Mouse (Mus musculus) liver, adult 2 months (tissue): Measurements from ENCODE around the gene Ccdc81. TPM values are rescaled to one million over a fixed set of nuclear protein-coding genes. Genes with fewer than 3 reads are reported as not detected.
A peak's percentile ranks its signal among the peaks of the same experiment; 100 is the strongest.

Source experiments
- DNase-seq: peaks from one replicate; pipeline ENCODE4 v3.0.0-alpha.2; 2011; ENCODE audit warnings: low read depth, low spot score; ENCODE audit errors: extremely low read depth
- H3K27ac ChIP-seq: fragments of 200-500 bp; replicated peaks from 2 replicates; pipeline ENCODE4 v1.5.1; 2012; ENCODE audit warnings: low read depth, mild to moderate bottlenecking, control low read depth, inconsistent platforms, low read length; ENCODE audit not compliant: insufficient read depth
- H3K27me3 ChIP-seq: fragments of 200-500 bp; 2 replicates; pipeline ENCODE4 v1.6.1; 2012; ENCODE audit warnings: mild to moderate bottlenecking, moderate library complexity, low read length, inconsistent platforms; ENCODE audit not compliant: control insufficient read depth, insufficient read depth
- H3K36me3 ChIP-seq: fragments of 200-500 bp; 2 replicates; pipeline ENCODE4 v1.6.1; 2012; ENCODE audit warnings: low read length, inconsistent platforms; ENCODE audit not compliant: control insufficient read depth, insufficient read depth
- H3K4me1 ChIP-seq: fragments of 200-500 bp; 2 replicates; pipeline ENCODE4 v1.6.1; 2011; ENCODE audit warnings: low read length; ENCODE audit not compliant: control insufficient read depth, insufficient read depth
- H3K4me3 ChIP-seq: fragments of 200-500 bp; 2 replicates; pipeline ENCODE4 v1.5.1; 2011; ENCODE audit warnings: low read depth, mild to moderate bottlenecking, control low read depth, low read length, moderate library complexity; ENCODE audit not compliant: insufficient read depth
- H3K79me2 ChIP-seq: fragments of 200-500 bp; 2 replicates; pipeline ENCODE4 v1.6.1; 2012; ENCODE audit warnings: inconsistent platforms, mild to moderate bottlenecking, low read length, moderate library complexity; ENCODE audit not compliant: control insufficient read depth, insufficient read depth
- H3K9ac ChIP-seq: fragments of 200-500 bp; 2 replicates; pipeline ENCODE4 v1.6.1; 2012; ENCODE audit warnings: low read depth, mild to moderate bottlenecking, control low read depth, inconsistent platforms, low read length
- CTCF ChIP-seq: fragments of 200-500 bp; IDR thresholded peaks from 2 replicates; pipeline ENCODE4 v1.5.1; 2011; ENCODE audit warnings: low read depth, low read length, control low read depth
- POLR2A ChIP-seq: fragments of 200-500 bp; IDR thresholded peaks from 2 replicates; pipeline ENCODE4 v1.6.1; 2011; ENCODE audit warnings: low read length, control low read depth; ENCODE audit not compliant: insufficient read depth; ENCODE audit errors: extremely low read depth
- WGBS: fragments of 180-500 bp; shearing (Covaris S2); methylation state at CpG from one replicate; pipeline ENCODE4 v1.1.7; 2018; 5-methylcytosine and 5-hydroxymethylcytosine counted together
- polyA plus RNA-seq: library from polyadenylated mRNA; depleted of rRNA; stranded (reverse); fragments of >200 nt; gene quantifications from 2 replicates; pipeline ENCODE4 v1.2.3, GENCODE M21; 2012; rRNA removed
- total RNA-seq: library from RNA; depleted of rRNA; stranded (reverse); fragments of >200 nt; gene quantifications from 2 replicates; pipeline ENCODE4 v1.2.3, GENCODE M21; 2014; rRNA removed

Ccdc81 gene
- total RNA-seq (not detected in 2 replicates), polyA plus RNA-seq (not detected in 2 replicates)

DNA sequence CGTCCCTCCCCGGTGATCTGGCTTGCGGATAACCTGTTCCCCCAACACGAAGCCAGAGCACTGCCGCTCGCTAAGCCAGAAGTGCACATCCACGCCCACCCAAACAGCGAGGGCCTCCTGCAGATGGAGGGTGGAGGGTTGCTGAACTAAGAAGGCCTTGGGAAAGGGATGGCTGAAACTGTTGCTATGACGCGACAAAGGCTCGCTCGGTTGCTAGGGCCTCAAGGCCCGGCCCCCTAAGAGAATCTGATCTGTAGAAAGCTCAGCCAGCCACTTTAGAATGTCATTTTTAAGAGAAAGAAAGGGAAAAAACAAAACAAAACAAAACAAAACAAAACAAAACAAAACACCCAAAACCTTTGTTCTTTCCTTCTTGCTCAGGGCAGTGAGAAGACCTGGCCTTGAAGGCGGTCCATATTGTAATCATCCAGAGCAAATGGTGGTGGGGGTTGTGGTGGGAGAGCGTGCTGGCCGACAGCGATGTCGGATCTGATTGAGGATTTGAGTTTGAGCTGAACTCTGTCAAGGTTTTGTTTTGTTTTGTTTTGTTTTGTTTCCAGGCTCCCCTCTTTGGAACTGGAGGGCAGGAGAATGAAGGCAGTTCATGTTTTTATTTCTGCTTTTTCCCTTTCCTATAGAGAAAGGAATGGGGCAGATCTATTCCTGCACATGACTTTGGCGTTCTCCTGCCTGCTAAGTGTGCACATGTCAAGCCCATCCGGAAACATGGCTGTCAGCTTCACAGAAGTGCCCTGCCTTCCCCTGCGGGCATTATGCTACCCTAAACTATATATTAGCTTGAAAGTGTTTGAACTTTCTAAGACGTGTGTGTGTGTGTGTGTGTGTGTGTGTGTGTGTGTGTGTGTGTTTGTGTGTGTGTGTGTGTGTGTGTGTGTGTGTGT is at the start of gene Ccdc81:
Gene Ccdc81 (minus strand): TSS at position 188 of the 902 bp plus-strand sequence.
- Histone ChIP-seq H3K27me3 (no peaks in the 10 kb centered on the region), H3K36me3 (no peaks in the 10 kb centered on the region), H3K79me2 (no peaks in the 10 kb centered on the region), H3K4me3 (no peak within 1 kb of the TSS), H3K27ac (no peak within 1 kb of the TSS), H3K9ac (no peak within 1 kb of the TSS), H3K4me1 (no peaks in the 10 kb centered on the region)
- WGBS: 65% methylated on average over 22 of the region's 22 CpGs
- no peak for TF ChIP-seq POLR2A
- TF ChIP-seq CTCF: no peak
- no peak for DNase-seq

GRCm38 (mm10) chr7:89949403-89949802 is 46.0 kb upstream of the Ccdc81 start:
- H3K9ac ChIP-seq: no peak overlapping the region
- no peak overlapping the region for H3K4me3 ChIP-seq
- H3K4me1 ChIP-seq: no peaks in the 10 kb centered on the region
- H3K79me2 ChIP-seq: no peaks in the 10 kb centered on the region
- TF ChIP-seq CTCF (no peak), POLR2A (no peak)
- H3K27ac ChIP-seq: no peak overlapping the region
- no peak for DNase-seq
- H3K27me3 ChIP-seq: no peaks in the 10 kb centered on the region
- WGBS: 42% methylated on average over 4 of the region's 4 CpGs
- H3K36me3 ChIP-seq: peaks cover 3% of the 10 kb centered on the region

- Histone ChIP-seq H3K36me3 (no peaks in the 10 kb centered on the region), H3K79me2 (no peaks in the 10 kb centered on the region), H3K4me3 (no peak overlapping the region), H3K27ac (no peak overlapping the region), H3K9ac (no peak overlapping the region), H3K27me3 (no peaks in the 10 kb centered on the region), H3K4me1 (no peaks in the 10 kb centered on the region)
- no peak for TF ChIP-seq CTCF
- TF ChIP-seq POLR2A: no peak
- 88% methylated on average over 7 of the region's 7 CpGs for WGBS
- no peak for DNase-seq
Observed at GRCm38 (mm10) chr7:89948026-89948425, 44.6 kb upstream of the Ccdc81 start.

GRCm38 (mm10) chr7:89940571-89941463 is 37.4 kb upstream of the Ccdc81 start, which contains the start of gene Hikeshi:
Gene Hikeshi (minus strand): TSS chr7:89941204.
- no peaks in the 10 kb centered on the region for H3K27me3 ChIP-seq

GRCm38 (mm10) chr7:89939497-89940353 is 36.3 kb upstream of the Ccdc81 start:
- no peak for TF ChIP-seq POLR2A
- no peak for TF ChIP-seq CTCF
- no peak overlapping the region for H3K9ac ChIP-seq
- peaks cover 5% of the 10 kb centered on the region; the same call in 1 of the 2 replicates for H3K79me2 ChIP-seq
- H3K27me3 ChIP-seq: no peaks in the 10 kb centered on the region
- DNase-seq: peak; percentile 38
- H3K27ac ChIP-seq: no peak overlapping the region
- peaks cover 4% of the 10 kb centered on the region; the same call in 1 of the 2 replicates for H3K4me1 ChIP-seq
- peak overlapping the region; percentile 34; the same call in 1 of the 2 replicates for H3K4me3 ChIP-seq
- H3K36me3 ChIP-seq: peaks cover 2% of the 10 kb centered on the region; the same call in 1 of the 2 replicates
- whole genome bisulfite sequencing: 39% methylated on average over 15 of the region's 15 CpGs

More at GRCm38 (mm10) chr7:89940571-89941463, 37.4 kb upstream of the Ccdc81 start, which contains the start of gene Hikeshi:
- Histone ChIP-seq H3K4me1 (peaks cover 4% of the 10 kb centered on the region; the same call in 1 of the 2 replicates), H3K79me2 (peaks cover 5% of the 10 kb centered on the region; the same call in 1 of the 2 replicates), H3K9ac (peak within 1 kb of the TSS; percentile 83), H3K4me3 (peak within 1 kb of the TSS; percentile 89), H3K36me3 (no peaks in the 10 kb centered on the region), H3K27ac (peak within 1 kb of the TSS; percentile 78)
- TF ChIP-seq CTCF (no peak), POLR2A (no peak)
- WGBS: under 1% methylated on average over 45 of the region's 45 CpGs
- DNase-seq: peak; percentile 99
